Mouse (Mus musculus) E14TG2a.4 (cell line): ENCODE results near the gene Igfbp4.

Experiments used
- H3K27me3 ChIP-seq: 2 replicates; pipeline ENCODE4 v1.6.1; 2014; ENCODE audit warnings: low read length, control low read depth; ENCODE audit not compliant: insufficient read depth
- H3K36me3 ChIP-seq: 2 replicates; pipeline ENCODE4 v1.6.1; 2014; ENCODE audit warnings: low read length, control low read depth; ENCODE audit not compliant: insufficient read depth
- H3K4me1 ChIP-seq: replicated peaks from 2 replicates; pipeline ENCODE4 v1.6.1; 2014; ENCODE audit warnings: low read depth, low read length, control low read depth
- H3K4me3 ChIP-seq: replicated peaks from 2 replicates; pipeline ENCODE4 v1.5.1; 2014; ENCODE audit warnings: mild to moderate bottlenecking, low read length
- H3K9me3 ChIP-seq: 2 replicates; pipeline ENCODE4 v1.6.1; 2014; ENCODE audit warnings: low read length, control low read depth
- CTCF ChIP-seq: conservative IDR thresholded peaks from 2 replicates; pipeline ENCODE4 v1.5.1; 2014; ENCODE audit warnings: low read length
- NANOG ChIP-seq: IDR thresholded peaks from 2 replicates; pipeline ENCODE4 v1.6.1; 2014; ENCODE audit warnings: borderline replicate concordance, low read length, mixed read lengths
- POU5F1 ChIP-seq: IDR thresholded peaks from 2 replicates; pipeline ENCODE4 v1.6.1; 2014; ENCODE audit warnings: low read length, borderline replicate concordance

Igfbp4 gene

DNA sequence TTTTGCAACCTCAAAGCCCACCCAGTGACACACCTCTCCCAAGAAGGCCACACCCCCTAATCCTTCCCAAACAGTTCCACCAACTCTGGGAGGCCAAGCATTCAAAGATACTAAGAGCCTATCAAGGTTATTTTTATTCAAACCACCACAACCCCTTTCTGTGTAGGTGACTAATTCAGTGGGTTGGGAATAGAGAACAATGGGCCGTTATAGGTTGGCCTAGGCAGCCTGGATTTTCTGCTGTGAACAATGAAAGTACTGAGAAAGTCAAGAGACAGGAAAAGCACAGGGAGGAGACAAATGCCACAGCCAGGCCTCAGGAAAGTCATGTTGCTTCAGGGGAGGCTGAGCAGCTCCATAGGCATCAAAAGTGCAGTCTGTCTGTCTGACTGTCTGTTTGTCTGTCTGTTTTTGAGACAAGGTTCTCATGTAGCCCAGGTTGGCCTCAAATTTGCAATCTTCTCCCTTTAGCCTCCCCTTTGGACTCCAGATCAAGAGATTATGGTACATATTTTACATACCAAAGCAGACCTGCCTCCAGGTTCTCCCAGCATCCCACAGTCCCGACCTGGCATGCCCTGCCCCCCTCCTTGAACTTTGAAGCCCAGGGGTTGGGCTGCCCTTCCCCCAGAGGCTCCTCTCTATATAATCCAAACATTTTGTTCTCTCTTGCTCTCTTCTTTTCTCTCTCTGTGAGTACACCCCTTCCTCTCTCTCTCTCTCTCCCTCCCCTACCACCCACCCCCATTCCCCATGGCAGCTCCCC is 54.0 kb downstream of the Igfbp4 start:
- Histone ChIP-seq H3K36me3 (no peaks in the 10 kb centered on the region), H3K4me1 (peaks cover 28% of the 10 kb centered on the region), H3K4me3 (no peak overlapping the region), H3K9me3 (peaks cover 8% of the 10 kb centered on the region), H3K27me3 (no peaks in the 10 kb centered on the region; the same call in 1 of the 2 replicates)
- TF ChIP-seq CTCF: no peak
- no peak for TF ChIP-seq POU5F1
- TF ChIP-seq NANOG: no peak; the same call in 1 of the 2 replicates

DNA sequence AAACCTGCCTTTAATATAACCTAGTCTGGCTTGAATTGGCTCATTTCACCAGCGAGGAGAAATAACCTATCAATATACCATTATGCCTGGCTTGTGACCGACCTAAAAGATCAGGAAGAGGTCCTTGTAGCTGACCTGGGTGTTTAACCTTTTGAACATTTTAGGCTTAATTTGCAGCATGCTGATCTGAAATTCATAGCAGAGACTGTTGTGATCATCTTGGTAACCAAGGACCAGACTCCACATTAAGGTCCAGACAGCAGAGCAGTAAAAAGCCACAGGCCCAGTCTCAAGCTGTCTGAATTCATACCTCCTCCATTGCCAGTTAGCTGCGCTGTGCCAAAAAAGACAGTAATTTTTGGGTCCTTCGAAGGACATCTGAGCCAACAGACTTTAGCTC is 54.7 kb downstream of the Igfbp4 start:
- Histone ChIP-seq H3K36me3 (no peaks in the 10 kb centered on the region), H3K4me1 (peaks cover 32% of the 10 kb centered on the region), H3K4me3 (no peak overlapping the region), H3K9me3 (peaks cover 8% of the 10 kb centered on the region), H3K27me3 (no peaks in the 10 kb centered on the region)
- TF ChIP-seq CTCF (no peak), POU5F1 (no peak), NANOG (no peak)

DNA sequence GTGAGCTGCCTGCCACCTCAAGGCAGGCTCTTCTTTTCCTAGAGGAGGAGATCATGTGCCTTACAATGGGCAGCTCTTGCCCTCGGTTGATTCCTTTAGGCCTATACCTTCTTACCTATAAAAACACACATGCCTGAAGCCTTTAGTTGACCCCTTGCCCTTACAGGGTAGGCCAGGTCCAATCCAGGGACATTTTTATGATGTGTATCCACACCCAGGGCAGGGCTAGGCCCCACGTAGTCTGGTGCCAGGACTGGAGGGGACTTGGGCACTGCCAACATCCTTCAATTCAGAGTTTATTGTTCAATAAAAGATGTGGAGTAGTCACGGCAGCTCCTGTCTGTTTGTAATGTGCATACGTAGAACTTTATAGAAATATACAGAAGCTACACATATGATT is 55.4 kb downstream of the Igfbp4 start:
- H3K27me3 ChIP-seq: no peaks in the 10 kb centered on the region

DNA sequence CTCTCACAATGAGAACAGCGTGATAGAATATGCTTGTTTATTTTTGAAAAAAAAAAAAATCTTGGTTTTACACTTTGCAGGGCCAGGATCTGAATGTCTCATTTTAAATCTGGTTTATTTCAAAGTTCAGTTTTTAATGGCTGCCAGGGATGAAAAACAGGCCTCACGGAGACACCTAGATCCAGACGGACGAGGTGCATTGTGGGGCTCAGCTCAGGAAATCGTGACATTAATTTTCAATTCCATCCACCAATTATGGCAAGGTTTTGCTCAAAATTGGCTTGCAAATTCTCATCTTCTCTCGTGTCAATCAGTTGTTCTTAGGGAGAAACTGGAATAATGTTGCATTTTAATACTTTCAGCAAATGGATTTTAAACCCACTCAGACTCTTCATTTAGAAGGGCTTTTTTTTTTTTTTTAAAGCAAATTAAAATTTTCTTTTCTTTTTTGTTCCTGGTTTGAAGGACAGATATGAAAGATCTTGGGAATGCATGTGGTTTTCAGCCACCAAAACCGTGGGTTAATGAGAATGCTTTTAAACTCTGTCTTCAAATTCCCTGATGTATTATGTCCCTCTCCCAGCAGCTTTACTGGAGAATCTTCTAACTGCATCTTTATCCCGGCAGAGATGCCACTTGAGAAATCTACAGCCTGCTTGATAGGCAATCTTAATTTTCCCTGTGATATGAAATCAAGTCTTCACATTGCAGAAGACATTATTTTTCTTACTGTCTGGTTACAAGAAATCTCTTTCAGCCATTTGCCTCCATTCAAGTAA is 56.1 kb downstream of the Igfbp4 start:
- H3K9me3 ChIP-seq: peaks cover 8% of the 10 kb centered on the region
- H3K27me3 ChIP-seq: no peaks in the 10 kb centered on the region
- no peaks in the 10 kb centered on the region for H3K36me3 ChIP-seq
- no peak for TF ChIP-seq NANOG
- TF ChIP-seq POU5F1: no peak
- no peak for TF ChIP-seq CTCF
- H3K4me3 ChIP-seq: no peak overlapping the region
- H3K4me1 ChIP-seq: peaks cover 45% of the 10 kb centered on the region

More for the DNA sequence above, 55.4 kb downstream of the Igfbp4 start:
- H3K4me3 ChIP-seq: no peak overlapping the region
- H3K9me3 ChIP-seq: peaks cover 8% of the 10 kb centered on the region
- H3K4me1 ChIP-seq: peaks cover 37% of the 10 kb centered on the region
- TF ChIP-seq NANOG (no peak), CTCF (no peak), POU5F1 (no peak)
- H3K36me3 ChIP-seq: no peaks in the 10 kb centered on the region

DNA sequence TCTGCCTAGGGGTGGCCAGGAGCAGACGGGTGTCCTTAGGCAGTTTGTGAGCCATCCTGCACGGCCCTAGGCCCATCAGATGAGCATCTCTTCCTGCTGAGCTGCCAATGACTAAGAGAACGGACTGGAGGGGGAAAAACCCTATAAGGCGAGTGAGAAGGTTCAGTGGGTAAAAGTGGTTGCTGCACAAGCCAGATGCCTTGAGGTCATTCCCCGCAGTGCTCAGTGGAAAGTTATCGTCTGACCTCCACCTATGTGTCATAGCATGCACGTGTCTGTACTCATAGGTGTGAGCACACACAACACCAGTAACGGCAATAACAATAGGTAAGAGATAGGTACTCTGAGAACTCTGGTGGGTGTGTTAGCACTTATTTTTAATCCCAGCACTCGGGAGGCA is 57.9 kb downstream of the Igfbp4 start:
- peaks cover 50% of the 10 kb centered on the region for H3K4me1 ChIP-seq
- no peaks in the 10 kb centered on the region for H3K27me3 ChIP-seq
- no peaks in the 10 kb centered on the region for H3K36me3 ChIP-seq
- H3K4me3 ChIP-seq: no peak overlapping the region
- peaks cover 8% of the 10 kb centered on the region for H3K9me3 ChIP-seq
- TF ChIP-seq POU5F1: no peak
- TF ChIP-seq NANOG: no peak
- no peak for TF ChIP-seq CTCF

DNA sequence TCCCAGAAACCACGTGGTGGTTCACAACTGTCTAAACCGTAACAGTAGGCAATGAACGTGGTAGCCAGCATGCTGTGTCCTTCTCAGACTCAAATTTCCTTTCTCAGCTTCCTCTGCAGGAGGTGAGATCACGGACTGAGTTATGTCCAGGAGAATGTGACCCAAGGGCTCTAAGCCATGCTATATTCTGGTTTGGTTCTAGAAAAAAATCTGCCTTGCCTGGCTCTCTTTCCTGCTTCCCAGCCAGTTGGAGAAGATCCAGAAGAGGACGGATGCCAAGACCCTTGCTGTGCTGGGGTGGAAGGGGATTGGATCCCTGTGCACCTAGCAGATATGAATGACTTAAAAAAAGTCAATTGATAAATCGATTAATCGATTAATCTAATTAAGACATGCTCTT is 58.5 kb downstream of the Igfbp4 start:
- TF ChIP-seq POU5F1 (no peak), NANOG (no peak), CTCF (no peak)
- no peaks in the 10 kb centered on the region for H3K36me3 ChIP-seq
- peaks cover 5% of the 10 kb centered on the region for H3K9me3 ChIP-seq
- H3K4me3 ChIP-seq: no peak overlapping the region
- no peaks in the 10 kb centered on the region for H3K27me3 ChIP-seq
- peaks cover 52% of the 10 kb centered on the region for H3K4me1 ChIP-seq

DNA sequence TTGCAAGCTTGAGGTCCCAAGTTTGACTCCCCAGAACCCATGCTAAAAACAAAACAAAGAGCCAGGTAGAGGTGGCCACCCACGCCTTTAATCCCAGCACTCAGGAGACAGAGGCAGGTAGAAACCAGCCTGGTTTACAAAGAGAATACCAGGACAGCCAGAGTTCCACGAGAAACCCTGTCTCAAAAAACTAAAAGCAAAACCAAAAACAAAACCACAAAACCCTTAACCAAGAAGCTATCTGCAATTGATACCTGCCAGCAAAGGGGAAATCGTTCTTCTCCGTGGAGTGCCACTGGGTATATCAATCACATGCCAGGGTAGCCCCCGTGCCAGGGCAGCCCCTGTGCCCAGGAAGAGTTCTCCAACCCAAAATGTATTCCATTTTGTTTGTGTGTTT is 59.2 kb downstream of the Igfbp4 start:
- no peak overlapping the region for H3K4me3 ChIP-seq
- TF ChIP-seq POU5F1 (no peak), CTCF (no peak), NANOG (no peak)
- peaks cover 55% of the 10 kb centered on the region for H3K4me1 ChIP-seq
- no peaks in the 10 kb centered on the region for H3K27me3 ChIP-seq
- no peaks in the 10 kb centered on the region for H3K36me3 ChIP-seq
- no peaks in the 10 kb centered on the region for H3K9me3 ChIP-seq

DNA sequence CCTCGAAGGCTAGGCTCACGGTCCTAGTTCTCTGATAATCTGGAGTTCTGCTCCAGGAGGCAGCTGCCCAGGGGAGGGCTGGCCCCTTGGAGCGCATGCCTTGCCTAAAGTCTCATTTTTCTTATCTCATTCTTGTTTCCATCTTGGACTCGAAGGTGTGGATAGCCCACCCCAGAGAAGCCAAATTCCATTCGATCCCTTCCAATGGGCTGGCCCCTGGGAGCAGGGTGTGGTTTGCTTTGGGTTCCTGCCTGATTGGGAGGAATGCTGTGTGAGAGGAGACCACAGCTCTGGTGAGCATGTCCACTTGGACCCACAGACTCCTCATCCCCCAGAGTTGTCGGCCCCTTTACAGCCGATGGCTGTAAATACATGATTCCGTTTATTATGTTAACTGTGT is 60.6 kb downstream of the Igfbp4 start:
- no peak overlapping the region for H3K4me3 ChIP-seq
- H3K36me3 ChIP-seq: no peaks in the 10 kb centered on the region
- no peaks in the 10 kb centered on the region for H3K27me3 ChIP-seq
- H3K9me3 ChIP-seq: no peaks in the 10 kb centered on the region
- H3K4me1 ChIP-seq: peaks cover 59% of the 10 kb centered on the region
- TF ChIP-seq POU5F1: no peak
- no peak for TF ChIP-seq CTCF
- TF ChIP-seq NANOG: no peak
